Mouse (Mus musculus): ENCODE measurements around the gene Tsnax. TPM values are rescaled to one million over a fixed set of nuclear protein-coding genes. Genes with fewer than 3 reads are reported as not detected.

Tsnax gene
- total and polyA plus RNA-seq, 2 experiments from 2014 or later = 118 to 221 TPM

GRCm38 (mm10) chr8:125045760-125046159 lies 33.0 kb downstream of the Tsnax start:
- TF ChIP-seq CTCF (IDR thresholded peaks at IDR 0.05) = peak; percentile 12; the same call in 1 of the 2 replicates
- Histone ChIP-seq H3K27me3 (ENCODE audit: insufficient read depth, low read length) (no peaks in the 10 kb centered on the region), H3K4me1 (ENCODE audit: insufficient read depth, low read length) (no peaks in the 10 kb centered on the region), H3K4me3 (ENCODE audit: low read depth, low read length) (no peak overlapping the region), H3K9ac (replicated peaks; ENCODE audit: low read length, poor library complexity, severe bottlenecking) (no peak overlapping the region), H3K4me2 (ENCODE audit: low read depth, low read length, poor library complexity, severe bottlenecking) (no peak overlapping the region), H3K36me3 (ENCODE audit: insufficient read depth, low read length) (no peaks in the 10 kb centered on the region), H3K9me3 (ENCODE audit: low read length) (no peaks in the 10 kb centered on the region), H3K27ac (ENCODE audit: low read depth, low read length) (no peak overlapping the region)
- DNase-seq (ENCODE audit: low spot score) (no peak), ATAC-seq (ENCODE audit: low FRiP score) (no peak)
- 96% methylated on average over 1 of the region's 1 CpGs for WGBS

DNA sequence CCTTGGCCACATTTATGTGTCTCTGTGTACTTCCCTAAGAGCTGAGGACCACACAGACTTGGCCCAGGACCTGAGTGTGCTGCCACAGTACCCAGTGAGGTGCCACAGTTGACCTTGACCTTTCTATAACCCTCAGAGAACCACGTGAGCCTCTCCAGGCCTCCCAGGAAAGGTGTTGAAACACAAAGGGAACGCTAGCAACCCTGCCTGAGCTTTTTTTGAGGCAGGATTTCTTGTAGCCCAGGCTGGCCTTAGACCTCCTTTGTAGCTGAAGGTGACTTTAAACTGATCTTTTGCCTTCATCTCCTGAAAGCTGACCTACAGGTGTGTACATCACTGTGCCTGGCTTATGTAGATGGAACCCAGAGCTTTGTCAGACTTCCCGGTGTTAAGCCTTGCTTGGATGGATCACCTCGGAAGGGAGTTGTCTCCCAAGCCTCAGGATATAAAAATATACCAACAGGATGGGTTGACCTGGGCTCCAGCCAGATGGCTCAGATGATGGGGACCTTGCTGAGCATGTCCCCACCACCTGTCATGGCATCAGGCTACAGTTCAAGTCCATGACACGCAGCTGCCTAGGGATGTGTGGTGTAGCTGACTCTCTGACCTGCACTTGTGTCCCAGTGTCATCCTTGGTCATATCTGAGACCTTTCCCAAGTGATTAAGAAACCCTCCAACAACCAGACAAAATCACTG lies 36.4 kb downstream of the Tsnax start:
- no peak overlapping the region for H3K4me2 ChIP-seq (ENCODE audit: low read depth, low read length, poor library complexity, severe bottlenecking)
- no peaks in the 10 kb centered on the region for H3K4me1 ChIP-seq (ENCODE audit: insufficient read depth, low read length)
- H3K27me3 ChIP-seq (ENCODE audit: insufficient read depth, low read length) = peaks cover 13% of the 10 kb centered on the region; the same call in 1 of the 2 replicates
- H3K36me3 ChIP-seq (ENCODE audit: insufficient read depth, low read length) = no peaks in the 10 kb centered on the region
- H3K9me3 ChIP-seq (ENCODE audit: low read length) = no peaks in the 10 kb centered on the region
- 69% methylated on average over 5 of the region's 5 CpGs for WGBS
- TF ChIP-seq CTCF (IDR thresholded peaks at IDR 0.05) = no peak
- no peak for DNase-seq (ENCODE audit: low spot score)
- no peak for ATAC-seq (ENCODE audit: low FRiP score)
- H3K9ac ChIP-seq (replicated peaks; ENCODE audit: low read length, poor library complexity, severe bottlenecking) = no peak overlapping the region
- H3K27ac ChIP-seq (ENCODE audit: low read depth, low read length) = no peak overlapping the region
- H3K4me3 ChIP-seq (ENCODE audit: low read depth, low read length) = no peak overlapping the region

- Histone ChIP-seq H3K36me3 (ENCODE audit: insufficient read depth, low read length) (no peaks in the 10 kb centered on the region), H3K4me2 (ENCODE audit: low read depth, low read length, poor library complexity, severe bottlenecking) (no peak overlapping the region), H3K4me1 (ENCODE audit: insufficient read depth, low read length) (peaks cover 4% of the 10 kb centered on the region; the same call in 1 of the 2 replicates), H3K9ac (replicated peaks; ENCODE audit: low read length, poor library complexity, severe bottlenecking) (no peak overlapping the region), H3K9me3 (ENCODE audit: low read length) (no peaks in the 10 kb centered on the region), H3K27ac (ENCODE audit: low read depth, low read length) (no peak overlapping the region), H3K27me3 (ENCODE audit: insufficient read depth, low read length) (peaks cover 13% of the 10 kb centered on the region; the same call in 1 of the 2 replicates), H3K4me3 (ENCODE audit: low read depth, low read length) (no peak overlapping the region)
- ATAC-seq (ENCODE audit: low FRiP score) = no peak
- no peak for TF ChIP-seq CTCF (IDR thresholded peaks at IDR 0.05)
- DNase-seq (ENCODE audit: low spot score) = no peak
- 86% methylated on average over 6 of the region's 6 CpGs for WGBS
Observed at GRCm38 (mm10) chr8:125049826-125050225, 37.0 kb downstream of the Tsnax start.

GRCm38 (mm10) chr8:125052026-125052425 lies 39.2 kb downstream of the Tsnax start:
- no peak overlapping the region for H3K27ac ChIP-seq (ENCODE audit: low read depth, low read length)
- no peak overlapping the region for H3K4me2 ChIP-seq (ENCODE audit: low read depth, low read length, poor library complexity, severe bottlenecking)
- H3K9me3 ChIP-seq (ENCODE audit: low read length) = no peaks in the 10 kb centered on the region
- H3K27me3 ChIP-seq (ENCODE audit: insufficient read depth, low read length) = peaks cover 20% of the 10 kb centered on the region
- WGBS = 44% methylated on average over 2 of the region's 2 CpGs
- H3K9ac ChIP-seq (replicated peaks; ENCODE audit: low read length, poor library complexity, severe bottlenecking) = no peak overlapping the region
- TF ChIP-seq CTCF (IDR thresholded peaks at IDR 0.05) = peak; percentile 82
- H3K4me1 ChIP-seq (ENCODE audit: insufficient read depth, low read length) = peaks cover 5% of the 10 kb centered on the region; the same call in 1 of the 2 replicates
- H3K36me3 ChIP-seq (ENCODE audit: insufficient read depth, low read length) = no peaks in the 10 kb centered on the region
- DNase-seq (ENCODE audit: low spot score) = peak; percentile 82
- ATAC-seq (ENCODE audit: low FRiP score) = no peak
- no peak overlapping the region for H3K4me3 ChIP-seq (ENCODE audit: low read depth, low read length)

DNA sequence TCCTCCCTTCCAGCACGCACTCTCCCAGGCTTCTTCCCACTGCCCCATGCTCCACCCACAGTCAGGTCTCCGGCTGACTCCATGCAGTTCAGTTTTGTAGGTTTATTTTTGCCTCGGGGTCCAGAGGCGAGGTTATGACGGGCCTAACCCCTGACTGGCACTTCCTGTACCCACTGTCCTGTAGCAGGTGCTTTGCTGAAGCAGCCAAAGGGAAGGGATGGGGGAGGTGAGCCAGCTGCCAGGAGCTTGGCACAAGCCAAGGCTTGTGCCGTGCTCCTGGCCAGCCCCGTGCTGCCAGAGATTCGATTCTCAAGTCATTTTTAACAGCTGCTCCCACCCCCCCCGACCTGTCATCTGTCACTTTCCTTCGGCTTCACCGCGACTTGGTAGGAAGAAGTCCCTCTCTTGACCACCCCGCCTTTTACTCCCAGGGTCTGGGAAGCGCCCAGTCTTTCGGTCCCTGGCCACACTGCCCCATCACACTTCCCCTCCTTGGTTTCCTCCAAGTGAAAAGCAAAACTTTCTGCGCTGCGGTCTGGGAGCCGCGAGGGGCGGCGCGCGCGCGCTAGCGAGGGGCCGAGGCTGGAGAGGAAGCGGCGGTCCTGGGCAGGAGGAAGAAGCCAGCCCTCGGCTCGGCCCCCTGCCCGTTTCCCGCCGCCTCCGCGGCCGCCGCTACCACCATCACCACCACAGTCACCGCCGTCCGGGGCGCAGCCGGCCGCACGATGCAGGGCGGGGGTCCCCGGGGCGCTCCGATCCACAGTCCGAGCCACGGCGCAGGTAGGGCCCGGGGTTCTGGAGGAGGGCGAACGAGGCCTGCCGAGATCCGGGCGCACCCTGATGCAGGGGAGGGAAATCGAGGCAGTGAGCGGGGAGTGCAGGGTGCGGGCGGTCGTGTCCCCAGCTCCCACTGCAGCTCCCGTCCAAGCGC lies 41.0 kb downstream of the Tsnax start, which contains the start of gene Disc1:
TSS of gene Disc1 (plus strand) at position 691 of the 931 bp plus-strand sequence.
- Histone ChIP-seq H3K4me2 (ENCODE audit: low read depth, low read length, poor library complexity, severe bottlenecking) (peak within 1 kb of the TSS; percentile 96), H3K36me3 (ENCODE audit: insufficient read depth, low read length) (no peaks in the 10 kb centered on the region), H3K4me3 (ENCODE audit: low read depth, low read length) (peak within 1 kb of the TSS; percentile 70), H3K9ac (replicated peaks; ENCODE audit: low read length, poor library complexity, severe bottlenecking) (peak within 1 kb of the TSS; percentile 75), H3K27ac (ENCODE audit: low read depth, low read length) (peak within 1 kb of the TSS; percentile 67), H3K9me3 (ENCODE audit: low read length) (no peaks in the 10 kb centered on the region), H3K4me1 (ENCODE audit: insufficient read depth, low read length) (peaks cover 5% of the 10 kb centered on the region; the same call in 1 of the 2 replicates), H3K27me3 (ENCODE audit: insufficient read depth, low read length) (peaks cover 20% of the 10 kb centered on the region)
- 3% methylated on average over 50 of the region's 65 CpGs for WGBS
- 0 out of 2 replicates have a peak, but pooled peaks have one; percentile 8 for TF ChIP-seq CTCF (IDR thresholded peaks at IDR 0.05)
- DNase-seq (ENCODE audit: low spot score) (peak; percentile 75), ATAC-seq (ENCODE audit: low FRiP score) (peak; percentile 54)

All from midbrain, postnatal 0 days (tissue).